ENCODE assay signal across 9 mouse cellular contexts in genomic region chr8:61499035-61499434, GRCm38 (mm10). TPM values are rescaled to one million over a fixed set of nuclear protein-coding genes. Genes with fewer than 3 reads are reported as not detected.
DNase-seq lines count a peak whose midpoint lies in the region; ATAC-seq lines count a peak whose summit lies in the region.
"Had no signal": no experiment of that assay in that cellular context is flagged by ENCODE, and none has a peak within 500 bp of the region (broad histone marks: within the 10 kb centered on the region; RNA-seq: fewer than 3 reads in every experiment).

No protein-coding gene starts in this region.

- no peak overlapping the region for H3K4me3 ChIP-seq in embryonic facial prominence, embryonic 11.5 days (ENCODE audit: low read depth, low read length)
- no peak overlapping the region for H3K4me3 ChIP-seq in embryonic facial prominence, embryonic 10.5 days
- no peak overlapping the region for H3K4me3 ChIP-seq in neural tube, embryonic 12.5 days
- H3K4me3 ChIP-seq in neural tube, embryonic 15.5 days (replicated peaks), result no peak overlapping the region
- H3K4me3 ChIP-seq: limb, embryonic 12.5 days had no signal

- H3K36me3 ChIP-seq in embryonic facial prominence, embryonic 11.5 days (replicated peaks; ENCODE audit: control insufficient read depth, insufficient read depth, low read depth, low read length), result no peaks in the 10 kb centered on the region
- peaks cover 19% of the 10 kb centered on the region for H3K36me3 ChIP-seq in embryonic facial prominence, embryonic 10.5 days (replicated peaks)
- peaks cover 9% of the 10 kb centered on the region for H3K36me3 ChIP-seq in neural tube, embryonic 12.5 days
- H3K36me3 ChIP-seq in neural tube, embryonic 15.5 days, result peaks cover 4% of the 10 kb centered on the region; the same call in 1 of the 2 replicates

- H3K27ac ChIP-seq in embryonic facial prominence, embryonic 11.5 days (replicated peaks; ENCODE audit: low read depth, low read length), result no peak overlapping the region
- no peak overlapping the region for H3K27ac ChIP-seq in embryonic facial prominence, embryonic 10.5 days (replicated peaks)
- H3K27ac ChIP-seq in neural tube, embryonic 12.5 days, result no peak overlapping the region
- H3K27ac ChIP-seq in neural tube, embryonic 15.5 days (replicated peaks), result no peak overlapping the region
- H3K27ac ChIP-seq: limb, embryonic 12.5 days had no signal

- H3K4me2 ChIP-seq in embryonic facial prominence, embryonic 11.5 days (ENCODE audit: low read depth, low read length), result no peak overlapping the region
- no peak overlapping the region for H3K4me2 ChIP-seq in neural tube, embryonic 12.5 days (replicated peaks)
- H3K4me2 ChIP-seq in neural tube, embryonic 15.5 days, result no peak overlapping the region
- H3K4me2 ChIP-seq: limb, embryonic 12.5 days had no signal

- no peak overlapping the region for H3K9ac ChIP-seq in embryonic facial prominence, embryonic 11.5 days (replicated peaks; ENCODE audit: low read length)
- H3K9ac ChIP-seq in neural tube, embryonic 12.5 days, result no peak overlapping the region
- no peak overlapping the region for H3K9ac ChIP-seq in neural tube, embryonic 15.5 days (replicated peaks)
- H3K9ac ChIP-seq: limb, embryonic 12.5 days had no signal

- 63% methylated on average over 4 of the region's 4 CpGs for WGBS in embryonic facial prominence, embryonic 11.5 days
- 66% methylated on average over 4 of the region's 4 CpGs for WGBS in embryonic facial prominence, embryonic 10.5 days
- WGBS in neural tube, embryonic 12.5 days, result 69% methylated on average over 4 of the region's 4 CpGs
- 69% methylated on average over 4 of the region's 4 CpGs for WGBS in neural tube, embryonic 15.5 days

- H3K9me3 ChIP-seq in embryonic facial prominence, embryonic 11.5 days (replicated peaks; ENCODE audit: control insufficient read depth, low read length), result no peaks in the 10 kb centered on the region
- no peaks in the 10 kb centered on the region for H3K9me3 ChIP-seq in embryonic facial prominence, embryonic 10.5 days
- H3K9me3 ChIP-seq in neural tube, embryonic 12.5 days, result no peaks in the 10 kb centered on the region
- no peaks in the 10 kb centered on the region for H3K9me3 ChIP-seq in neural tube, embryonic 15.5 days (replicated peaks)
- H3K9me3 ChIP-seq: limb, embryonic 12.5 days had no signal

- no peaks in the 10 kb centered on the region for H3K27me3 ChIP-seq in embryonic facial prominence, embryonic 11.5 days (ENCODE audit: control insufficient read depth, insufficient read depth, low read length)
- no peaks in the 10 kb centered on the region for H3K27me3 ChIP-seq in embryonic facial prominence, embryonic 10.5 days (replicated peaks; ENCODE audit: low read depth, poor library complexity, severe bottlenecking)
- H3K27me3 ChIP-seq in neural tube, embryonic 12.5 days (replicated peaks), result no peaks in the 10 kb centered on the region
- H3K27me3 ChIP-seq in neural tube, embryonic 15.5 days (replicated peaks), result no peaks in the 10 kb centered on the region
- H3K27me3 ChIP-seq: limb, embryonic 12.5 days had no signal

- ATAC-seq in embryonic facial prominence, embryonic 11.5 days (replicated peaks; ENCODE audit: insufficient number of reproducible peaks, low FRiP score, low TSS enrichment, low read depth), result no peak
- ATAC-seq in neural tube, embryonic 12.5 days (ENCODE audit: low FRiP score, low read depth), result 0 out of 2 replicates have a peak, but pooled peaks have one; percentile 41
- no peak for ATAC-seq in neural tube, embryonic 15.5 days (ENCODE audit: low FRiP score)
- no peak for ATAC-seq in activated CD4-positive, CD25-positive, alpha-beta regulatory T cell, adult 4 months

- H3K4me1 ChIP-seq in embryonic facial prominence, embryonic 11.5 days (ENCODE audit: control insufficient read depth, insufficient read depth, low read length), result no peaks in the 10 kb centered on the region
- H3K4me1 ChIP-seq in embryonic facial prominence, embryonic 10.5 days, result no peaks in the 10 kb centered on the region
- no peaks in the 10 kb centered on the region for H3K4me1 ChIP-seq in neural tube, embryonic 12.5 days
- no peaks in the 10 kb centered on the region for H3K4me1 ChIP-seq in neural tube, embryonic 15.5 days
- H3K4me1 ChIP-seq: limb, embryonic 12.5 days had no signal

- DNase-seq in embryonic facial prominence, embryonic 11.5 days (ENCODE audit: low spot score), result peak; percentile 59
- no peak for DNase-seq in embryonic facial prominence, embryonic 10.5 days (ENCODE audit: low spot score)
- DNase-seq in kidney, postnatal 10 days, result peak; percentile 57
- DNase-seq in ovary, postnatal 14 days (ENCODE audit: low spot score), result no peak
- DNase-seq in cerebellum, postnatal 4 days (ENCODE audit: low spot score in 2 of 2), result no peak

RNA-seq across cellular contexts. Expression of gene Cbr4, which starts 11.5 kb away (rescaled TPM):
- 34.3 and 35.1 TPM in 2 replicates for polyA plus RNA-seq in embryonic facial prominence, embryonic 11.5 days (2014; fragmentation: Nextera tagmentation; extraction: Ambion mirVana)
- 26.9 and 31.6 TPM in 2 replicates for polyA plus RNA-seq in embryonic facial prominence, embryonic 10.5 days (2016; fragmentation: Nextera tagmentation; extraction: Ambion mirVana)
- polyA plus RNA-seq in neural tube, embryonic 12.5 days (2016; fragmentation: Nextera tagmentation; extraction: Ambion mirVana), result 22.2 and 28.8 TPM in 2 replicates
- 17.2 and 25.4 TPM in 2 replicates for polyA plus RNA-seq in neural tube, embryonic 15.5 days (2015; fragmentation: Nextera tagmentation; extraction: Ambion mirVana)
- 10 to 100 TPM; 17.3 to 27.7 TPM for polyA plus RNA-seq in activated CD4-positive, CD25-positive, alpha-beta regulatory T cell, adult 4 months (2017; shearing (Covaris generic))

Comparison
In these comparisons a context has a peak if more than half of its experiments do, and no peak if none do; other contexts are left out.
1. DNase-seq: peak in embryonic facial prominence, embryonic 11.5 days (single experiment) and kidney, postnatal 10 days (single experiment); none in embryonic facial prominence, embryonic 10.5 days (single experiment), ovary, postnatal 14 days (single experiment) and cerebellum, postnatal 4 days (0 of 2).